In genomic region chr1:119598855-119599254, GRCm38 (mm10) we compare ENCODE assay signal across 10 mouse cellular contexts.
"Had no signal": no experiment of that assay in that cellular context is flagged by ENCODE, and none has a peak within 500 bp of the region (broad histone marks: within the 10 kb centered on the region; RNA-seq: fewer than 3 reads in every experiment).

No protein-coding gene starts in this region.

- H3K27me3 ChIP-seq: limb, embryonic 13.5 days; midbrain, embryonic 13.5 days; stomach, embryonic 15.5 days had no signal

- DNase-seq: kidney, adult 18-20 months; kidney, postnatal 10 days; left cerebral cortex, postnatal 4 days; lung, adult 18-20 months; lung, postnatal 4 days; right cerebral cortex, postnatal 14 days had no signal

- H3K27ac ChIP-seq: limb, embryonic 13.5 days; liver, embryonic 14.5 days; midbrain, embryonic 13.5 days; stomach, embryonic 15.5 days had no signal

- ATAC-seq: midbrain, embryonic 13.5 days had no signal

- H3K4me2 ChIP-seq: limb, embryonic 13.5 days; midbrain, embryonic 13.5 days; stomach, embryonic 15.5 days had no signal

- H3K4me3 ChIP-seq: limb, embryonic 13.5 days; midbrain, embryonic 13.5 days; stomach, embryonic 15.5 days had no signal

- H3K9me3 ChIP-seq: limb, embryonic 13.5 days; midbrain, embryonic 13.5 days; stomach, embryonic 15.5 days had no signal

- H3K36me3 ChIP-seq: stomach, embryonic 15.5 days had no signal

- H3K4me1 ChIP-seq: limb, embryonic 13.5 days; midbrain, embryonic 13.5 days; stomach, embryonic 15.5 days had no signal

- H3K9ac ChIP-seq: limb, embryonic 13.5 days; liver, embryonic 14.5 days; midbrain, embryonic 13.5 days; stomach, embryonic 15.5 days had no signal
